Mouse (Mus musculus) cortical plate, adult 2 months (tissue): ENCODE measurements at regions not wholly inside any gene's neighbourhood (a gene's known extent, or its start where the extent isn't known, plus 50 kb on each side); places are given as distances from the start of the nearest gene placed in this dataset.

ENCODE experiments used
- CTCF ChIP-seq: fragments of 200-500 bp; IDR thresholded peaks from 2 replicates; pipeline ENCODE4 v1.5.1; 2011; ENCODE audit warnings: mild to moderate bottlenecking, control low read depth, low read length; ENCODE audit not compliant: insufficient read depth; ENCODE audit errors: extremely low read depth
- POLR2A ChIP-seq: fragments of 200-500 bp; IDR thresholded peaks from 2 replicates; pipeline ENCODE4 v1.6.1; 2011; ENCODE audit warnings: mild to moderate bottlenecking, low read length, control low read depth; ENCODE audit not compliant: insufficient read depth; ENCODE audit errors: extremely low read depth

GRCm38 (mm10) chr5:142341026-142341432 is 60.3 kb upstream of the Foxk1 start:
- TF ChIP-seq CTCF (no peak), POLR2A (no peak)
